ENCODE assay signal across 7 mouse cellular contexts in the genomic region with DNA sequence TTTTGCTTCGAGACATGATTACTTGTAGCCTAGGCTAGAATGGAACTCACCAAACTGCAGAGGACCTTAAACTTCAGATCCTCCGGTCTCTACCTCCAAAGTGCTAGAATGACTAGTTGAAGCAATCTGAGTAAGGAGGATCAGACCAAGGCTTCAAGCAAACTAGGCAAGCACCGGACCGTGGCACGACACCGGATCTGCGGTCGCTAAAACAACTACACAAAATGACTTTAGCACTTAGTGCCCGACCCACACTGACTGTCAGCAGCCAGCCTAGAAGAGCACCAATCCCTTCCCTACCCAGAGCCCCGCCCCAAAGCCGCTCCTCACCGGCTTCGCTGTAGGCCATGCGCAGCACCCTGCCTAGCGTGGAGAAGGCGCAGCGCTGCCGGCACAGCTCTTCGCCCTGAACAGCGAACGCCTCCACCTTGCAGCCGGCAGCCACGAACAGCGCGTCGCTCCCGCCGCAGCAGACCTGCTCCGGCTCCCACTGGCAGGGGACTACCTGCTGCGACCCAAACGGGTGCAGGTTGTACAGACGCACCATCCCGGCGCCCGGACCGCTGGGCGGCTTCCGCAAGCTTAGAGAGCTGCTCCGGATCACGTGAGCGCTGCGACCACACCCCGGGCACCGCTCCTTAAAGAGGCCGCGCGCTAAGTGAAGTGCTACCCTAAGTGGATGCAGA. TPM values are rescaled to one million over a fixed set of nuclear protein-coding genes. Genes with fewer than 3 reads are reported as not detected.
DNase-seq lines count a peak whose midpoint lies in the region; ATAC-seq lines count a peak whose summit lies in the region.

TSS of gene Hps3 (minus strand) at position 597 of the 686 bp plus-strand sequence.

- under 1% methylated on average over 47 of the region's 47 CpGs for WGBS in limb, embryonic 10.5 days
- WGBS in midbrain, embryonic 13.5 days: under 1% methylated on average over 47 of the region's 47 CpGs

- peak within 1 kb of the TSS; percentile 80 for H3K27ac ChIP-seq in limb, embryonic 10.5 days
- peak within 1 kb of the TSS; percentile 72 for H3K27ac ChIP-seq in midbrain, embryonic 13.5 days

- H3K4me1 ChIP-seq in limb, embryonic 10.5 days: peaks cover 9% of the 10 kb centered on the region; the same call in 1 of the 2 replicates
- peaks cover 12% of the 10 kb centered on the region for H3K4me1 ChIP-seq in midbrain, embryonic 13.5 days (replicated peaks)

- H3K4me2 ChIP-seq in midbrain, embryonic 13.5 days (replicated peaks): peak within 1 kb of the TSS; percentile 78

- no peaks in the 10 kb centered on the region for H3K36me3 ChIP-seq in limb, embryonic 10.5 days
- no peaks in the 10 kb centered on the region for H3K36me3 ChIP-seq in midbrain, embryonic 13.5 days

- H3K4me3 ChIP-seq in limb, embryonic 10.5 days: peak within 1 kb of the TSS; percentile 82
- peak within 1 kb of the TSS; percentile 79 for H3K4me3 ChIP-seq in midbrain, embryonic 13.5 days (replicated peaks)

- peak within 1 kb of the TSS; percentile 80 for H3K9ac ChIP-seq in midbrain, embryonic 13.5 days (replicated peaks)

- DNase-seq in adrenal gland, adult 8-10 months: peak; percentile 80
- peak; percentile 87 for DNase-seq in embryo, embryonic 9.5 days (ENCODE audit: extremely low spot score)
- DNase-seq in gonadal fat pad, adult 2 months (ENCODE audit: low read depth): peak; percentile 52
- peak; percentile 91 for DNase-seq in kidney, adult 11 months
- DNase-seq in limb, embryonic 10.5 days (ENCODE audit: low spot score): peak; percentile 89
- peak; percentile 80 for DNase-seq in spleen, adult 12 weeks (ENCODE audit: low spot score)

- H3K9me3 ChIP-seq in limb, embryonic 10.5 days (replicated peaks): no peaks in the 10 kb centered on the region
- no peaks in the 10 kb centered on the region for H3K9me3 ChIP-seq in midbrain, embryonic 13.5 days

- ATAC-seq in midbrain, embryonic 13.5 days: peak; percentile 100

- H3K27me3 ChIP-seq in limb, embryonic 10.5 days (ENCODE audit: low read depth, poor library complexity, severe bottlenecking): no peaks in the 10 kb centered on the region
- H3K27me3 ChIP-seq in midbrain, embryonic 13.5 days: no peaks in the 10 kb centered on the region

RNA-seq across cellular contexts. Expression of gene Hps3, which starts in this region (rescaled TPM):
- 10 to 100 TPM; 16.2 to 24.2 (median 19.1) TPM for total RNA-seq in adrenal gland, adult 8-10 months (2022)
- 11.1 and 14.9 TPM in 2 replicates for polyA plus RNA-seq in gonadal fat pad, adult 2 months (2012; rRNA removed)
- polyA plus RNA-seq in limb, embryonic 10.5 days (2016; fragmentation: Nextera tagmentation; extraction: Ambion mirVana): 6.0 and 7.9 TPM in 2 replicates
- polyA plus RNA-seq in midbrain, embryonic 13.5 days (2015; fragmentation: Nextera tagmentation; extraction: Ambion mirVana): 11.4 and 11.9 TPM in 2 replicates

Comparison
In these comparisons a context has a peak if more than half of its experiments do, and no peak if none do; other contexts are left out.
1. Peak in every context shown above with its lines: DNase-seq, ATAC-seq, H3K4me3 ChIP-seq and H3K27ac ChIP-seq.